Mouse (Mus musculus): ENCODE measurements around the gene Mymk. TPM values are rescaled to one million over a fixed set of nuclear protein-coding genes. Genes with fewer than 3 reads are reported as not detected.

Mymk gene
- polyA plus RNA-seq, 1 experiment = 0.81 TPM

GRCm38 (mm10) chr2:27108144-27108543 lies 36.2 kb upstream of the Mymk start:
- Histone ChIP-seq H3K27ac (ENCODE audit: control insufficient read depth, insufficient read depth, low read length) (no peak overlapping the region), H3K4me3 (ENCODE audit: control insufficient read depth, insufficient read depth, low read length) (no peak overlapping the region), H3K4me1 (replicated peaks; ENCODE audit: control insufficient read depth, insufficient read depth, low read length) (peaks cover 28% of the 10 kb centered on the region), H3K36me3 (ENCODE audit: control insufficient read depth, insufficient read depth, low read length) (no peaks in the 10 kb centered on the region), H3K27me3 (ENCODE audit: control insufficient read depth, insufficient read depth, low read length) (no peaks in the 10 kb centered on the region; the same call in 1 of the 2 replicates)
- WGBS = 100% methylated on average over 2 of the region's 2 CpGs
- DNase-seq = no peak
- no peak for TF ChIP-seq POLR2A (IDR thresholded peaks at IDR 0.05; ENCODE audit: control insufficient read depth, extremely low read depth, insufficient read depth, low read length, poor library complexity)
- TF ChIP-seq CTCF (IDR thresholded peaks at IDR 0.05; ENCODE audit: borderline replicate concordance, control insufficient read depth, extremely low read depth, insufficient read depth, low read length, poor library complexity) = no peak

DNA sequence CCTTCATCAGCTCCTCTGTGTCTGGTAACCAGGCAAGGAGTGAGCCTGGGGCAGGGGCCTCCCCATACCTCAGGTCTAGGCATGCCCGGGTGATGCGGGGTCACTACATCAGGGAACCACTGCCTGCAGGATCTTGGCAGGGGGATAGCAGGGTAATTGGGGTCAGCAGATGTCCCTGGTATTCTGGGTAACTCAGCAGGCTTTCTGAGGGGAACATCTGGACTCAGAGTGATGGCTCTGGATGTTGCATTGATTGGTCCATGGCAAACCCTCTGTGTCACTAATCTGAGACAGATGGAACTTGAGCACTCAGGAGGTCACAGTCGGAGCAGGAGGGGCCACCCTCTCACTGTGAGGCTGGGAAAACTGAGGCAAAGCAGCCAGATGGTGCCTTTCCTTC lies 34.8 kb upstream of the Mymk start:
- H3K36me3 ChIP-seq (ENCODE audit: control insufficient read depth, insufficient read depth, low read length) = no peaks in the 10 kb centered on the region
- no peak for DNase-seq
- H3K27ac ChIP-seq (ENCODE audit: control insufficient read depth, insufficient read depth, low read length) = no peak overlapping the region
- no peaks in the 10 kb centered on the region; the same call in 1 of the 2 replicates for H3K27me3 ChIP-seq (ENCODE audit: control insufficient read depth, insufficient read depth, low read length)
- TF ChIP-seq CTCF (IDR thresholded peaks at IDR 0.05; ENCODE audit: borderline replicate concordance, control insufficient read depth, extremely low read depth, insufficient read depth, low read length, poor library complexity) = no peak
- no peak for TF ChIP-seq POLR2A (IDR thresholded peaks at IDR 0.05; ENCODE audit: control insufficient read depth, extremely low read depth, insufficient read depth, low read length, poor library complexity)
- 90% methylated on average over 3 of the region's 3 CpGs for WGBS
- peaks cover 20% of the 10 kb centered on the region for H3K4me1 ChIP-seq (replicated peaks; ENCODE audit: control insufficient read depth, insufficient read depth, low read length)
- no peak overlapping the region for H3K4me3 ChIP-seq (ENCODE audit: control insufficient read depth, insufficient read depth, low read length)

GRCm38 (mm10) chr2:27103554-27103953 lies 31.6 kb upstream of the Mymk start:
- Histone ChIP-seq H3K27ac (ENCODE audit: control insufficient read depth, insufficient read depth, low read length) (no peak overlapping the region), H3K36me3 (ENCODE audit: control insufficient read depth, insufficient read depth, low read length) (no peaks in the 10 kb centered on the region), H3K4me1 (replicated peaks; ENCODE audit: control insufficient read depth, insufficient read depth, low read length) (peaks cover 10% of the 10 kb centered on the region), H3K27me3 (ENCODE audit: control insufficient read depth, insufficient read depth, low read length) (no peaks in the 10 kb centered on the region; the same call in 1 of the 2 replicates), H3K4me3 (ENCODE audit: control insufficient read depth, insufficient read depth, low read length) (no peak overlapping the region)
- no peak for TF ChIP-seq CTCF (IDR thresholded peaks at IDR 0.05; ENCODE audit: borderline replicate concordance, control insufficient read depth, extremely low read depth, insufficient read depth, low read length, poor library complexity)
- TF ChIP-seq POLR2A (IDR thresholded peaks at IDR 0.05; ENCODE audit: control insufficient read depth, extremely low read depth, insufficient read depth, low read length, poor library complexity) = no peak
- no peak for DNase-seq
- 94% methylated on average over 7 of the region's 7 CpGs for WGBS

- Histone ChIP-seq H3K27me3 (ENCODE audit: control insufficient read depth, insufficient read depth, low read length) (no peaks in the 10 kb centered on the region), H3K36me3 (ENCODE audit: control insufficient read depth, insufficient read depth, low read length) (no peaks in the 10 kb centered on the region), H3K4me3 (ENCODE audit: control insufficient read depth, insufficient read depth, low read length) (no peak overlapping the region), H3K4me1 (replicated peaks; ENCODE audit: control insufficient read depth, insufficient read depth, low read length) (peaks cover 13% of the 10 kb centered on the region), H3K27ac (ENCODE audit: control insufficient read depth, insufficient read depth, low read length) (no peak overlapping the region)
- DNase-seq = no peak
- WGBS = 28% methylated on average over 6 of the region's 6 CpGs
- TF ChIP-seq POLR2A (IDR thresholded peaks at IDR 0.05; ENCODE audit: control insufficient read depth, extremely low read depth, insufficient read depth, low read length, poor library complexity) (no peak), CTCF (IDR thresholded peaks at IDR 0.05; ENCODE audit: borderline replicate concordance, control insufficient read depth, extremely low read depth, insufficient read depth, low read length, poor library complexity) (no peak)
Measured at GRCm38 (mm10) chr2:27097776-27098175, 25.8 kb upstream of the Mymk start.

GRCm38 (mm10) chr2:27097241-27097656 lies 25.3 kb upstream of the Mymk start:
- WGBS = 46% methylated on average over 6 of the region's 6 CpGs
- H3K4me1 ChIP-seq (replicated peaks; ENCODE audit: control insufficient read depth, insufficient read depth, low read length) = peaks cover 13% of the 10 kb centered on the region
- H3K27me3 ChIP-seq (ENCODE audit: control insufficient read depth, insufficient read depth, low read length) = no peaks in the 10 kb centered on the region
- no peaks in the 10 kb centered on the region for H3K36me3 ChIP-seq (ENCODE audit: control insufficient read depth, insufficient read depth, low read length)
- no peak overlapping the region for H3K4me3 ChIP-seq (ENCODE audit: control insufficient read depth, insufficient read depth, low read length)
- no peak for DNase-seq
- no peak for TF ChIP-seq CTCF (IDR thresholded peaks at IDR 0.05; ENCODE audit: borderline replicate concordance, control insufficient read depth, extremely low read depth, insufficient read depth, low read length, poor library complexity)
- TF ChIP-seq POLR2A (IDR thresholded peaks at IDR 0.05; ENCODE audit: control insufficient read depth, extremely low read depth, insufficient read depth, low read length, poor library complexity) = no peak
- no peak overlapping the region for H3K27ac ChIP-seq (ENCODE audit: control insufficient read depth, insufficient read depth, low read length)

DNA sequence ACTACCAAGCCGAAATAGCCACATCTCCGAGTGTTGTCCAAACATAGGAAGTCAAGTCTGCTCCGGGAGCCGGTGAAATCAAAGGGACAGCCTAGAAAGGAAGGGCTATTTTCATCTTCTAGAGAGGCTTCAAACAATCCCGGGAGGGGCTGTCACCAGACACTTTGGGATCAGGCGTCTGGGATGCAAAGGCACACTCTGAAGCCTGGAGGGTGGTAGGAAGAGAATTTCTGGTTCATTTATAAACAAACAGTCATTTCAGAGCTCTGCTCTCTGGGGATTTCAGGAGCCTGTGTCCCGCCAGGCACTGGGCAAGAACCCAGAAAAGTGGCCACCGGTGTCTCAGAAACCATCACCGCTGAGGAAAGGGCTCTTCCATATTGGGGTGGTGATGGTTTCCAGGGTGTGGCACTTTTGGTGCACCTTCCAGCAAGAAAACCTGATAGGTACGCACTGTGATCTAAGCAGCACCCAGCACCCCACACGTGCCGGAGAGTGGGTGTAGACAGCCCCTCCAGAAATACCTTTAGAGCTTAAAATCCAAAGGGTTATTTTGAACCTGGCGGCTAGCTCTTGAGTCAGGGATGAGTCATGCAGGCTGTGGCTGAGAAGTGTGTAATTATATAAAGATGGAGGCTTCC lies 24.5 kb upstream of the Mymk start:
- no peaks in the 10 kb centered on the region for H3K36me3 ChIP-seq (ENCODE audit: control insufficient read depth, insufficient read depth, low read length)
- no peak overlapping the region for H3K27ac ChIP-seq (ENCODE audit: control insufficient read depth, insufficient read depth, low read length)
- H3K4me1 ChIP-seq (replicated peaks; ENCODE audit: control insufficient read depth, insufficient read depth, low read length) = peaks cover 13% of the 10 kb centered on the region
- DNase-seq = no peak
- 92% methylated on average over 13 of the region's 13 CpGs for WGBS
- H3K4me3 ChIP-seq (ENCODE audit: control insufficient read depth, insufficient read depth, low read length) = no peak overlapping the region
- TF ChIP-seq CTCF (IDR thresholded peaks at IDR 0.05; ENCODE audit: borderline replicate concordance, control insufficient read depth, extremely low read depth, insufficient read depth, low read length, poor library complexity) (no peak), POLR2A (IDR thresholded peaks at IDR 0.05; ENCODE audit: control insufficient read depth, extremely low read depth, insufficient read depth, low read length, poor library complexity) (no peak)
- H3K27me3 ChIP-seq (ENCODE audit: control insufficient read depth, insufficient read depth, low read length) = no peaks in the 10 kb centered on the region
